Mouse (Mus musculus) kidney, embryonic 16.5 days (tissue): ENCODE measurements around the gene 4933428G20Rik. TPM values are rescaled to one million over a fixed set of nuclear protein-coding genes. Genes with fewer than 3 reads are reported as not detected.

ENCODE experiments used
- ATAC-seq: fragments of 200-750 bp; cut with Nextera tagmentation; 2 replicates; pipeline ENCODE4 v1.8.0; 2017; ENCODE audit warnings: moderate TSS enrichment; ENCODE audit not compliant: low FRiP score, low TSS enrichment
- H3K27ac ChIP-seq: fragments of 300-500 bp; sonication (generic); 2 replicates; pipeline ENCODE4 v1.5.1; 2014; ENCODE audit warnings: low read length
- H3K27me3 ChIP-seq: fragments of 300-500 bp; sonication (generic); 2 replicates; pipeline ENCODE4 v1.6.1; 2014; ENCODE audit warnings: low read length, control low read depth, mixed read lengths; ENCODE audit not compliant: insufficient read depth
- H3K36me3 ChIP-seq: fragments of 300-500 bp; sonication (generic); 2 replicates; pipeline ENCODE4 v1.6.1; 2014; ENCODE audit warnings: low read length, control low read depth, mixed read lengths; ENCODE audit not compliant: insufficient read depth
- H3K4me1 ChIP-seq: fragments of 300-500 bp; sonication (generic); 2 replicates; pipeline ENCODE4 v1.6.1; 2014; ENCODE audit warnings: low read length, control low read depth, mixed read lengths; ENCODE audit not compliant: insufficient read depth
- H3K4me2 ChIP-seq: fragments of 300-500 bp; sonication (generic); replicated peaks from 2 replicates; pipeline ENCODE4 v1.6.1; 2014; ENCODE audit warnings: low read depth, low read length
- H3K4me3 ChIP-seq: fragments of 300-500 bp; sonication (generic); 2 replicates; pipeline ENCODE4 v1.5.1; 2014; ENCODE audit warnings: mild to moderate bottlenecking, low read length
- H3K9ac ChIP-seq: fragments of 300-500 bp; sonication (generic); replicated peaks from 2 replicates; pipeline ENCODE4 v1.6.1; 2014; ENCODE audit warnings: low read length
- H3K9me3 ChIP-seq: fragments of 300-500 bp; sonication (generic); 2 replicates; pipeline ENCODE4 v1.6.1; 2016; ENCODE audit warnings: low read length, control low read depth
- WGBS: fragments of 180-500 bp; shearing (Covaris S2); extraction: QIAGEN DNeasy Blood & Tissue Kit; methylation state at CpG from one replicate; pipeline ENCODE4 v1.1.7; 2014; 5-methylcytosine and 5-hydroxymethylcytosine counted together
- polyA plus RNA-seq: library from polyadenylated mRNA; unstranded; fragments of >200 nt; fragmentation: Nextera tagmentation; extraction: Ambion mirVana; gene quantifications from 2 replicates; pipeline ENCODE4 v1.2.1, GENCODE M21; 2015

4933428G20Rik gene
- polyA plus RNA-seq, result 0.75 and 1.3 TPM in 2 replicates

- 15% methylated on average over 81 of the region's 88 CpGs for WGBS
- Histone ChIP-seq H3K9ac (peak within 1 kb of the TSS; percentile 44), H3K4me3 (peak within 1 kb of the TSS; percentile 41), H3K4me1 (peaks cover 25% of the 10 kb centered on the region), H3K36me3 (peaks cover 21% of the 10 kb centered on the region), H3K27me3 (peaks cover 35% of the 10 kb centered on the region), H3K27ac (no peak within 1 kb of the TSS), H3K4me2 (peak within 1 kb of the TSS; percentile 64), H3K9me3 (no peaks in the 10 kb centered on the region)
- ATAC-seq, result 0 out of 2 replicates have a peak, but pooled peaks have one; percentile 43
Measured at GRCm38 (mm10) chr11:97499865-97500719, at the start of gene 4933428G20Rik. 4933428G20Rik (minus strand) TSS chr11:97500340.

- 49% methylated on average over 8 of the region's 8 CpGs for WGBS
- H3K9ac ChIP-seq, result no peak overlapping the region
- no peak for ATAC-seq
- peaks cover 92% of the 10 kb centered on the region for H3K27me3 ChIP-seq
- H3K4me2 ChIP-seq, result no peak overlapping the region
- H3K36me3 ChIP-seq, result no peaks in the 10 kb centered on the region
- H3K4me1 ChIP-seq, result peaks cover 16% of the 10 kb centered on the region; the same call in 1 of the 2 replicates
- no peak overlapping the region for H3K4me3 ChIP-seq
- H3K9me3 ChIP-seq, result no peaks in the 10 kb centered on the region
- H3K27ac ChIP-seq, result no peak overlapping the region
Measured at GRCm38 (mm10) chr11:97548757-97549156, 48.6 kb upstream of the 4933428G20Rik start.

- Histone ChIP-seq H3K27ac (no peak overlapping the region), H3K27me3 (peaks cover 95% of the 10 kb centered on the region), H3K36me3 (no peaks in the 10 kb centered on the region), H3K4me2 (no peak overlapping the region), H3K9ac (no peak overlapping the region), H3K9me3 (no peaks in the 10 kb centered on the region), H3K4me1 (peaks cover 20% of the 10 kb centered on the region), H3K4me3 (no peak overlapping the region)
- no peak for ATAC-seq
- 67% methylated on average over 12 of the region's 12 CpGs for WGBS
Measured at GRCm38 (mm10) chr11:97547957-97548706, 48.0 kb upstream of the 4933428G20Rik start.

GRCm38 (mm10) chr11:97546804-97547411 is 46.8 kb upstream of the 4933428G20Rik start:
- H3K4me2 ChIP-seq, result peak overlapping the region; percentile 72
- peaks cover 85% of the 10 kb centered on the region for H3K27me3 ChIP-seq
- H3K27ac ChIP-seq, result no peak overlapping the region
- H3K36me3 ChIP-seq, result no peaks in the 10 kb centered on the region
- H3K9ac ChIP-seq, result peak overlapping the region; percentile 61
- under 1% methylated on average over 33 of the region's 73 CpGs for WGBS
- peak overlapping the region; percentile 58 for H3K4me3 ChIP-seq
- ATAC-seq, result peak; percentile 49; the same call in 1 of the 2 replicates
- peaks cover 30% of the 10 kb centered on the region for H3K4me1 ChIP-seq
- no peaks in the 10 kb centered on the region for H3K9me3 ChIP-seq

- 0 out of 2 replicates have a peak, but pooled peaks have one; percentile 25 for ATAC-seq
Measured at GRCm38 (mm10) chr11:97545808-97546560, 45.8 kb upstream of the 4933428G20Rik start.

GRCm38 (mm10) chr11:97543883-97544282 is 43.7 kb upstream of the 4933428G20Rik start:
- Histone ChIP-seq H3K9ac (no peak overlapping the region), H3K27me3 (peaks cover 68% of the 10 kb centered on the region), H3K4me1 (peaks cover 34% of the 10 kb centered on the region), H3K4me3 (no peak overlapping the region), H3K27ac (no peak overlapping the region), H3K36me3 (no peaks in the 10 kb centered on the region), H3K4me2 (no peak overlapping the region), H3K9me3 (no peaks in the 10 kb centered on the region)
- WGBS, result 78% methylated on average over 9 of the region's 9 CpGs
- ATAC-seq, result no peak

More at GRCm38 (mm10) chr11:97545808-97546560, 45.8 kb upstream of the 4933428G20Rik start:
- Histone ChIP-seq H3K36me3 (no peaks in the 10 kb centered on the region), H3K27me3 (peaks cover 82% of the 10 kb centered on the region), H3K4me1 (peaks cover 27% of the 10 kb centered on the region), H3K9me3 (no peaks in the 10 kb centered on the region), H3K4me2 (peak overlapping the region; percentile 72), H3K27ac (no peak overlapping the region), H3K4me3 (peak overlapping the region; percentile 58), H3K9ac (peak overlapping the region; percentile 61)
- 5% methylated on average over 26 of the region's 26 CpGs for WGBS

GRCm38 (mm10) chr11:97543181-97543733 is 43.1 kb upstream of the 4933428G20Rik start:
- peaks cover 68% of the 10 kb centered on the region for H3K27me3 ChIP-seq
- no peaks in the 10 kb centered on the region for H3K9me3 ChIP-seq
- peaks cover 34% of the 10 kb centered on the region for H3K4me1 ChIP-seq
- no peak overlapping the region for H3K4me2 ChIP-seq
- no peak for ATAC-seq
- no peak overlapping the region for H3K9ac ChIP-seq
- H3K27ac ChIP-seq, result no peak overlapping the region
- H3K4me3 ChIP-seq, result no peak overlapping the region
- H3K36me3 ChIP-seq, result no peaks in the 10 kb centered on the region
- 54% methylated on average over 12 of the region's 12 CpGs for WGBS

GRCm38 (mm10) chr11:97542171-97543150 is 42.3 kb upstream of the 4933428G20Rik start:
- peaks cover 37% of the 10 kb centered on the region for H3K4me1 ChIP-seq
- WGBS, result 46% methylated on average over 22 of the region's 22 CpGs

More at GRCm38 (mm10) chr11:97542171-97543150, 42.3 kb upstream of the 4933428G20Rik start:
- H3K9ac ChIP-seq, result no peak overlapping the region
- H3K4me2 ChIP-seq, result no peak overlapping the region
- ATAC-seq, result no peak
- H3K27me3 ChIP-seq, result peaks cover 68% of the 10 kb centered on the region
- no peaks in the 10 kb centered on the region for H3K36me3 ChIP-seq
- no peak overlapping the region for H3K4me3 ChIP-seq
- no peaks in the 10 kb centered on the region for H3K9me3 ChIP-seq
- no peak overlapping the region for H3K27ac ChIP-seq
